9 mouse cellular contexts compared by ENCODE assay signal in genomic region chr2:49741895-49742734, GRCm38 (mm10). TPM values are rescaled to one million over a fixed set of nuclear protein-coding genes. Genes with fewer than 3 reads are reported as not detected.
DNase-seq lines count a peak whose midpoint lies in the region; ATAC-seq lines count a peak whose summit lies in the region.
"Had no signal": no experiment of that assay in that cellular context is flagged by ENCODE, and none has a peak within 500 bp of the region (broad histone marks: within the 10 kb centered on the region; RNA-seq: fewer than 3 reads in every experiment).

No protein-coding gene starts in this region.

- no peak overlapping the region for H3K4me2 ChIP-seq in forebrain, embryonic 13.5 days
- H3K4me2 ChIP-seq: lung, embryonic 14.5 days had no signal

- ATAC-seq in forebrain, embryonic 13.5 days, result peak; percentile 75

- peak overlapping the region; percentile 83 for H3K27ac ChIP-seq in forebrain, embryonic 13.5 days
- no peak overlapping the region for H3K27ac ChIP-seq in forebrain, embryonic 10.5 days

- peaks cover 49% of the 10 kb centered on the region for H3K4me1 ChIP-seq in forebrain, embryonic 13.5 days
- H3K4me1 ChIP-seq in forebrain, embryonic 10.5 days, result peaks cover 15% of the 10 kb centered on the region

- H3K27me3 ChIP-seq in forebrain, embryonic 13.5 days, result no peaks in the 10 kb centered on the region
- H3K27me3 ChIP-seq in forebrain, embryonic 10.5 days (ENCODE audit: poor library complexity, severe bottlenecking), result no peaks in the 10 kb centered on the region

- 64% methylated on average over 16 of the region's 16 CpGs for WGBS in forebrain, embryonic 13.5 days
- WGBS in forebrain, embryonic 10.5 days, result 87% methylated on average over 16 of the region's 16 CpGs

- no peaks in the 10 kb centered on the region for H3K9me3 ChIP-seq in forebrain, embryonic 13.5 days (replicated peaks)
- no peaks in the 10 kb centered on the region for H3K9me3 ChIP-seq in forebrain, embryonic 10.5 days

- H3K36me3 ChIP-seq in forebrain, embryonic 13.5 days (ENCODE audit: poor library complexity, severe bottlenecking), result peaks cover 91% of the 10 kb centered on the region
- peaks cover 94% of the 10 kb centered on the region for H3K36me3 ChIP-seq in forebrain, embryonic 10.5 days (replicated peaks)

- no peak for DNase-seq in forebrain, embryonic 10.5 days (ENCODE audit: extremely low spot score, low spot score)
- peak; percentile 74 for DNase-seq in cerebellum, adult 8-10 months
- DNase-seq in layer of hippocampus, postnatal 14 days (ENCODE audit: low spot score in 2 of 2), result peak; percentile 73 to 77
- peak; percentile 64 for DNase-seq in retina, postnatal 1 day
- DNase-seq in embryo, embryonic 10 days (ENCODE audit: low spot score), result no peak
- DNase-seq in gastrocnemius, postnatal 10 days, result no peak
- DNase-seq in testis, postnatal 10 days (ENCODE audit: low spot score), result no peak
- DNase-seq: lung, embryonic 14.5 days had no signal

- no peak overlapping the region for H3K4me3 ChIP-seq in forebrain, embryonic 13.5 days
- no peak overlapping the region for H3K4me3 ChIP-seq in forebrain, embryonic 10.5 days

- no peak overlapping the region for H3K9ac ChIP-seq in forebrain, embryonic 13.5 days
- H3K9ac ChIP-seq: lung, embryonic 14.5 days had no signal

RNA-seq across cellular contexts. Expression of gene Lypd6b, which starts 45.4 kb away (rescaled TPM):
- 3.0 and 3.1 TPM in 2 replicates for polyA plus RNA-seq in forebrain, embryonic 13.5 days (2015; fragmentation: Nextera tagmentation; extraction: Ambion mirVana)
- polyA plus RNA-seq in forebrain, embryonic 10.5 days (2016; fragmentation: Nextera tagmentation; extraction: Ambion mirVana), result 1.5 and 1.7 TPM in 2 replicates
- 1 to 10 TPM; 5.3 to 5.8 TPM for total RNA-seq in layer of hippocampus, postnatal 14 days (2021)
- under 1 TPM in 1 of 2 experiments, not detected in 1; 0.14 TPM for total RNA-seq in gastrocnemius, postnatal 10 days (2021)

Comparison
In these comparisons a context has a peak if more than half of its experiments do, and no peak if none do; other contexts are left out.
1. DNase-seq: peak in cerebellum, adult 8-10 months (single experiment), layer of hippocampus, postnatal 14 days (2 of 2) and retina, postnatal 1 day (single experiment); none in forebrain, embryonic 10.5 days (single experiment), embryo, embryonic 10 days (single experiment), gastrocnemius, postnatal 10 days (single experiment) and testis, postnatal 10 days (single experiment).
2. RNA of gene Lypd6b, which starts 45.4 kb away (total RNA-seq): 5.3 to 5.8 TPM in layer of hippocampus, postnatal 14 days; 0.14 TPM in gastrocnemius, postnatal 10 days; every median in the first group is over 4 times any median in the second.